Mouse (Mus musculus): ENCODE results near the gene Skil.

DNA sequence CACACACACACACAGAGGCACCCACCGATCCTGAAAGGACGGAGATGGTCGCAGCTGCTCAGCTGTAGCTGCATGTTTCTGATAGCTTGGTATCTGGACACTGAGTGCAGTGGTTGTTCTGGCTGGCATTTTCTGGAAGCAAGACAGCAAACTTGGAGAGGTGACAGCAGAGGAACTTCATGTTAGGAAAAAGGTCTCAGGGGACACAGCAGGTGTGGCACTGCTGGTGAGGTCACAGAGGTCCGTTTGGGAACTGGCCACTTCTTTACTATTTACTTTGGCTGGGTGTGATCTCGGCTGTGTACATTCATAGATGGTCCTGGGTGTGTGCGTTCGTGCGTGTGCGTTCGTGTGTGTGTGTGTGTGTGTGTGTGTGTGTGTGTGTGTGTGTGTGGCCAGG is 15.4 kb upstream of the Skil start:
- TF ChIP-seq E2F4 (IDR thresholded peaks at IDR 0.05; ENCODE audit: insufficient read depth) (no peak), TCF12 (IDR thresholded peaks at IDR 0.05; ENCODE audit: insufficient read depth, poor library complexity, severe bottlenecking) (no peak), POLR2A (IDR thresholded peaks at IDR 0.05; ENCODE audit: insufficient read length, low read depth) (no peak), TCF3 (IDR thresholded peaks at IDR 0.05; ENCODE audit: insufficient read length, low read depth) (no peak), MYOG (IDR thresholded peaks at IDR 0.05; ENCODE audit: control insufficient read depth in 1 of 3, insufficient read depth in 1 of 3, insufficient read length in 2 of 3, low read depth in 2 of 3) (peak in 1 of 3 experiments; percentile 38)

Data from myocyte (in vitro differentiated cells).